Mouse (Mus musculus) spleen, postnatal 0 days (tissue): Measurements from ENCODE around the gene Mrps33. TPM values are rescaled to one million over a fixed set of nuclear protein-coding genes. Genes with fewer than 3 reads are reported as not detected.

Experiments
- polyA plus RNA-seq: library from polyadenylated mRNA; unstranded; fragments of >200 nt; fragmentation: Nextera tagmentation; extraction: Ambion mirVana; gene quantifications from 2 replicates; pipeline ENCODE4 v1.2.1, GENCODE M21; 2015

Mrps33 gene
- polyA plus RNA-seq, result 122 and 126 TPM in 2 replicates

DNA sequence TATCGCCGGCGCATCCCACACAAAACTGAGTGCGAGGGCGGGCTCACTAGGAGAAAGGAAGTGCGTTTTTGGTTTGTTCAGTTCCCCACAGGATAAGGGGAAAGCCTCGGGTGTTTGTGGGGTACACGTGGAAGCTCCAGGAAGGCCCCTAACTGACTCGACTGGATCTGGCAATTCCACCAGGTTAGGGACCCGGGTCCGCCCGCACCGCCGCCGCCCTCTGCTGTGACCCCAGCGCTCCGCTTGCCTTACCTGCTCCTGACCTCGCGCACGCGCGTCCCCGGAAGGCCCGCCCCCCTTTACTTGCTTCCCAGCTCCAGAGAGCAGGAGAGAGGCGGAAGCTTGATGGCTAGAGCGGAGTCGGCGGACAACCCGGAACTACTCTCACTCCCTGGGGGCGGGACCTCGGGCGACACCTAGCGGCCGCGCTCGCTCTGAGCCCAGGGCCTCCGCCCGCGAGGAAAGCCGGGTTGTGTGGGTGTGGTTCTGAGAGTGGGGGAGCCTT is at the start of gene Mrps33:
TSS of gene Mrps33 (minus strand) at position 377 of the 505 bp plus-strand sequence.

Other genes with a start within 250 kb of the Mrps33 start
- gene Adck2, start 237.1 kb downstream of the Mrps33 start, polyA plus RNA-seq, result 13.8 and 15.7 TPM in 2 replicates
- 2.9 and 3.8 TPM in 2 replicates for gene Gm42420, start 225.2 kb downstream of the Mrps33 start, polyA plus RNA-seq
- 224 and 240 TPM in 2 replicates for gene Ndufb2, start 218.4 kb downstream of the Mrps33 start, polyA plus RNA-seq
- gene Braf, start 85.5 kb downstream of the Mrps33 start, polyA plus RNA-seq, result 6.7 and 6.8 TPM in 2 replicates
- gene Tmem178b, start 62.3 kb upstream of the Mrps33 start, polyA plus RNA-seq, result 0.05 TPM in 1 of 2 replicates, not detected in the other